Mouse (Mus musculus) cortical plate, adult 2 months (tissue): ENCODE data around the gene Crhr2.

Source experiments
- CTCF ChIP-seq: fragments of 200-500 bp; IDR thresholded peaks from 2 replicates; pipeline ENCODE4 v1.5.1; 2011; ENCODE audit warnings: mild to moderate bottlenecking, control low read depth, low read length; ENCODE audit not compliant: insufficient read depth; ENCODE audit errors: extremely low read depth
- POLR2A ChIP-seq: fragments of 200-500 bp; IDR thresholded peaks from 2 replicates; pipeline ENCODE4 v1.6.1; 2011; ENCODE audit warnings: mild to moderate bottlenecking, low read length, control low read depth; ENCODE audit not compliant: insufficient read depth; ENCODE audit errors: extremely low read depth

GRCm38 (mm10) chr6:55108358-55108757 is 24.5 kb downstream of the Crhr2 start:
- TF ChIP-seq POLR2A (no peak), CTCF (no peak)
